Mouse (Mus musculus): ENCODE data around the gene Clic6. TPM values are rescaled to one million over a fixed set of nuclear protein-coding genes. Genes with fewer than 3 reads are reported as not detected.

Clic6 gene
- total and polyA plus RNA-seq, 3 experiments: under 0.01 to 0.01 TPM; not detected in 1

- peaks cover 28% of the 10 kb centered on the region for H3K27me3 ChIP-seq (ENCODE audit: insufficient read depth, low read length)
- no peak for TF ChIP-seq POLR2AphosphoS5 (IDR thresholded peaks at IDR 0.05; ENCODE audit: insufficient replicate concordance, low read depth, low read length)
- no peak for TF ChIP-seq GATA2 (IDR thresholded peaks at IDR 0.05; ENCODE audit: borderline replicate concordance, low read depth, low read length)
- TF ChIP-seq TAL1 (conservative IDR thresholded peaks at IDR 0.05; ENCODE audit: low read depth, low read length): no peak
- TF ChIP-seq CTCF (IDR thresholded peaks at IDR 0.05; ENCODE audit: low read depth, low read length): no peak
- TF ChIP-seq GATA1 (IDR thresholded peaks at IDR 0.05; ENCODE audit: borderline replicate concordance, low read length): no peak
- H3K4me1 ChIP-seq (ENCODE audit: insufficient read depth, low read depth, low read length): peaks cover 22% of the 10 kb centered on the region
- ATAC-seq (ENCODE audit: extremely low read depth, insufficient number of reproducible peaks, low FRiP score, poor library complexity, severe bottlenecking): peak; percentile 28; the same call in 1 of the 2 replicates
- peak overlapping the region; percentile 50; the same call in 1 of the 2 replicates for H3K4me3 ChIP-seq (ENCODE audit: low read depth, low read length)
- DNase-seq (ENCODE audit: low spot score): no peak
- no peaks in the 10 kb centered on the region for H3K9me3 ChIP-seq (replicated peaks)
- H3K36me3 ChIP-seq (replicated peaks): no peaks in the 10 kb centered on the region
These were observed 10.3 kb upstream of the Clic6 start for GRCm38 (mm10) chr16:92475093-92475860.

DNA sequence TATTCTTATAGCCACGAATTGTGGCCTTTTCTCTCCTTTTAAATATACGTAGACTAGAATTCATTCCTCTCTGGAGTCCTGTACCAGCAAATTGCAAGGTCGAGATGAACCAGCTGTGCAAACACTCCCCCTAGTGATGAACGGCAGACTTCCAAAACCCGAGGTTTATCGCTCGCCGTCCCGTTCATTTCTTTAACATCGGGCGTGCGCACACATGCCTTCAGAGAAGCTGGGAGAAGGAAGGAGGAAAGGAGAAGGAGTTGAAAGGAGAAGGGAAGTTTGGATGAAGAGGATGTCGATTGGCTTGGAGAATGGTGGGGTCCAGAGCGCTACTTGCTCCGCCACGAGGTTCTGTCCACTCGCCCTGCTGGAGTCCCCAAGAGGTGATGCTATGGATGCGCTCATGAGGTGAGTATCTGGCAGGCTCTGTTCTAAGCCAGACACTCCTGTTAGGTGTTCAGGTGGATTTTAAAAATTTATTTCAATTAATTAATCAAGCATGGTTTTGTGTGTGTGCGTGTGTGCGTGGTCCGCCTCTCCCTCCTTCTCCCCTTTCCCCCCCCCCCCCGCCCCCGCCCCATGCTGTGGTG lies 6.9 kb upstream of the Clic6 start:
- TF ChIP-seq CTCF (IDR thresholded peaks at IDR 0.05; ENCODE audit: low read depth, low read length): no peak
- no peak for TF ChIP-seq TAL1 (conservative IDR thresholded peaks at IDR 0.05; ENCODE audit: low read depth, low read length)
- no peak for TF ChIP-seq GATA2 (IDR thresholded peaks at IDR 0.05; ENCODE audit: borderline replicate concordance, low read depth, low read length)
- no peak for TF ChIP-seq GATA1 (IDR thresholded peaks at IDR 0.05; ENCODE audit: borderline replicate concordance, low read length)
- TF ChIP-seq POLR2AphosphoS5 (IDR thresholded peaks at IDR 0.05; ENCODE audit: insufficient replicate concordance, low read depth, low read length): no peak
- Histone ChIP-seq H3K27me3 (ENCODE audit: insufficient read depth, low read length) (peaks cover 37% of the 10 kb centered on the region), H3K4me1 (ENCODE audit: insufficient read depth, low read depth, low read length) (peaks cover 14% of the 10 kb centered on the region), H3K36me3 (replicated peaks) (no peaks in the 10 kb centered on the region), H3K9me3 (replicated peaks) (no peaks in the 10 kb centered on the region), H3K4me3 (ENCODE audit: low read depth, low read length) (no peak overlapping the region)
- DNase-seq (ENCODE audit: low spot score) (no peak), ATAC-seq (ENCODE audit: extremely low read depth, insufficient number of reproducible peaks, low FRiP score, poor library complexity, severe bottlenecking) (no peak)

DNA sequence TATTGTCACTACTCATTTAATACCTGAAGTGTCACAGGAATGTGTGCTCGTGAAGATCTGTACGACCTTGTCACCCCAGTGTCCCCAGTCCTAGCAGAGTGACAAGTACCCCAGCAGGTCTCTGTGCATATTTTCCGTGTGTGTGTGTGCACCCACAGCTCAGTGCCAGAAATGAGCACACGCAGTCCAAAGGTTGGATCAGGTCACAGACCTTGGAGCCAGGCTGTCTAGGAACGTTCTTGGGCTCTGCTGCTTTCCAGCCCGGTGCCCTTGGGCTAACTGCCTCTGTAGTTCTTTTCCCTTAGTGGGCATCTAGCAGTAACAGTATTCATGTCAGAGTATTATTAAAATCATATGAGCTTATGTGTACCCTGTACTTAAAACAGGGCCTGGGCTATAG lies 1.6 kb downstream of the Clic6 start:
- Histone ChIP-seq H3K27me3 (ENCODE audit: insufficient read depth, low read length) (peaks cover 25% of the 10 kb centered on the region), H3K9me3 (replicated peaks) (no peaks in the 10 kb centered on the region), H3K36me3 (replicated peaks) (no peaks in the 10 kb centered on the region), H3K4me1 (ENCODE audit: insufficient read depth, low read depth, low read length) (peaks cover 59% of the 10 kb centered on the region), H3K4me3 (ENCODE audit: low read depth, low read length) (no peak overlapping the region)
- no peak for ATAC-seq (ENCODE audit: extremely low read depth, insufficient number of reproducible peaks, low FRiP score, poor library complexity, severe bottlenecking)
- TF ChIP-seq GATA2 (IDR thresholded peaks at IDR 0.05; ENCODE audit: borderline replicate concordance, low read depth, low read length) (no peak), GATA1 (IDR thresholded peaks at IDR 0.05; ENCODE audit: borderline replicate concordance, low read length) (no peak), TAL1 (conservative IDR thresholded peaks at IDR 0.05; ENCODE audit: low read depth, low read length) (no peak), CTCF (IDR thresholded peaks at IDR 0.05; ENCODE audit: low read depth, low read length) (no peak), POLR2AphosphoS5 (IDR thresholded peaks at IDR 0.05; ENCODE audit: insufficient replicate concordance, low read depth, low read length) (no peak)
- no peak for DNase-seq (ENCODE audit: low spot score)

- TF ChIP-seq TAL1 (conservative IDR thresholded peaks at IDR 0.05; ENCODE audit: low read depth, low read length): peak; percentile 74
- TF ChIP-seq POLR2AphosphoS5 (IDR thresholded peaks at IDR 0.05; ENCODE audit: insufficient replicate concordance, low read depth, low read length): no peak
- peak; percentile 67 for TF ChIP-seq CTCF (IDR thresholded peaks at IDR 0.05; ENCODE audit: low read depth, low read length)
- no peak overlapping the region for H3K4me3 ChIP-seq (ENCODE audit: low read depth, low read length)
- peaks cover 22% of the 10 kb centered on the region for H3K27me3 ChIP-seq (ENCODE audit: insufficient read depth, low read length)
- no peaks in the 10 kb centered on the region for H3K9me3 ChIP-seq (replicated peaks)
- H3K4me1 ChIP-seq (ENCODE audit: insufficient read depth, low read depth, low read length): peaks cover 63% of the 10 kb centered on the region
- ATAC-seq (ENCODE audit: extremely low read depth, insufficient number of reproducible peaks, low FRiP score, poor library complexity, severe bottlenecking) (no peak), DNase-seq (ENCODE audit: low spot score) (peak; percentile 45)
- H3K36me3 ChIP-seq (replicated peaks): no peaks in the 10 kb centered on the region
These were observed 2.0 kb downstream of the Clic6 start for GRCm38 (mm10) chr16:92487489-92487888.

DNA sequence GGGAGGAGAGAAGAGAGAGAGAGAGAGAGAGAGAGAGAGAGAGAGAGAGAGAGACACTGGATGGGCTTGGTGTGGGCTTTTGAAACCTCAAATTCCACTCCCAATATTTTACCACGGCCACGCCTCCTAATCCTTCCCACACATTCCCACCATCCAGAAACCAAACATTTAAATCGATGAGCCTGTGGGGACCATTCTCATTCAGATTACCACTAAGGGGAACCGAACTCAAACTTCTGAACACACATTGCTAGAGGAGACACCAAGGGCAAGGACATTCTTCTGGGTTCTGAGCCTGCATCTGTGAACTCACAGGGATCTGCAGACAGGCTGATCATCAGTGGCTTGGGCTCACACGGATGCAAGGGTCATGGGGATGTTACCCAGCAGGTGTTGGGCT lies 2.9 kb downstream of the Clic6 start:
- H3K9me3 ChIP-seq (replicated peaks): no peaks in the 10 kb centered on the region
- H3K4me3 ChIP-seq (ENCODE audit: low read depth, low read length): peak overlapping the region; percentile 27; the same call in 1 of the 2 replicates
- TF ChIP-seq GATA1 (IDR thresholded peaks at IDR 0.05; ENCODE audit: borderline replicate concordance, low read length) (no peak), GATA2 (IDR thresholded peaks at IDR 0.05; ENCODE audit: borderline replicate concordance, low read depth, low read length) (no peak), POLR2AphosphoS5 (IDR thresholded peaks at IDR 0.05; ENCODE audit: insufficient replicate concordance, low read depth, low read length) (no peak), CTCF (IDR thresholded peaks at IDR 0.05; ENCODE audit: low read depth, low read length) (no peak), TAL1 (conservative IDR thresholded peaks at IDR 0.05; ENCODE audit: low read depth, low read length) (no peak)
- H3K36me3 ChIP-seq (replicated peaks): no peaks in the 10 kb centered on the region
- H3K27me3 ChIP-seq (ENCODE audit: insufficient read depth, low read length): peaks cover 21% of the 10 kb centered on the region
- H3K4me1 ChIP-seq (ENCODE audit: insufficient read depth, low read depth, low read length): peaks cover 72% of the 10 kb centered on the region
- no peak for ATAC-seq (ENCODE audit: extremely low read depth, insufficient number of reproducible peaks, low FRiP score, poor library complexity, severe bottlenecking)
- no peak for DNase-seq (ENCODE audit: low spot score)

- DNase-seq (ENCODE audit: low spot score): peak; percentile 85
These were observed 3.8 kb downstream of the Clic6 start for GRCm38 (mm10) chr16:92489356-92489755.

More at GRCm38 (mm10) chr16:92489356-92489755, 3.8 kb downstream of the Clic6 start:
- peak; percentile 65 for ATAC-seq (ENCODE audit: extremely low read depth, insufficient number of reproducible peaks, low FRiP score, poor library complexity, severe bottlenecking)
- Histone ChIP-seq H3K9me3 (replicated peaks) (no peaks in the 10 kb centered on the region), H3K4me3 (ENCODE audit: low read depth, low read length) (peak overlapping the region; percentile 33; the same call in 1 of the 2 replicates), H3K36me3 (replicated peaks) (no peaks in the 10 kb centered on the region), H3K4me1 (ENCODE audit: insufficient read depth, low read depth, low read length) (peaks cover 80% of the 10 kb centered on the region), H3K27me3 (ENCODE audit: insufficient read depth, low read length) (peaks cover 12% of the 10 kb centered on the region)
- no peak for TF ChIP-seq GATA1 (IDR thresholded peaks at IDR 0.05; ENCODE audit: borderline replicate concordance, low read length)
- TF ChIP-seq TAL1 (conservative IDR thresholded peaks at IDR 0.05; ENCODE audit: low read depth, low read length): peak; percentile 68

Measured in G1E (cell line).